Mouse (Mus musculus): ENCODE data around the gene Lpp. TPM values are rescaled to one million over a fixed set of nuclear protein-coding genes. Genes with fewer than 3 reads are reported as not detected.
A peak's percentile ranks its signal among the peaks of the same experiment; 100 is the strongest.

Gene Lpp
- total and polyA plus RNA-seq, 3 experiments = 0.64 to 1.2 (median 0.68) TPM

DNA sequence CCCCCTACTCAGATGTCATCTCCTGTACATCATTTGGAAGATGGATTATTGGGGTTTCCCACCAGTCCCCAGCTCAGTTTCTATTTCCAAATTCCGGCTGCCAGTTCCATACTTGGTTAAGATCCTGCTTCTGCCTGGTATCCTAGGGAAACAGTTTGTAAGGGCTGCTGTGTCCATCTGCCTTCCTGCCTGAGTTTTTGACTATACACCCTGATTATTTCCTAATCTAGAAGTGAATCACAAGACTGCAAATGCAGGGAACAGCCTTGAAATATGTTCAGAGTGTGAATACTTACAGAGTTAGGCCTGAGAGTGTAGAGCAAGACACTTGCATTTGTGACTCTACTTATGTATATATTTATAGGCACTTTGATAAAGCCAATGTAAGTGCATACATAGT is 429.6 kb downstream of the Lpp start:
- Histone ChIP-seq H3K9me3 (replicated peaks; ENCODE audit: low read length) (peaks cover 4% of the 10 kb centered on the region), H3K79me2 (replicated peaks; ENCODE audit: control insufficient read depth, extremely low read depth, insufficient read depth, poor library complexity, severe bottlenecking) (no peaks in the 10 kb centered on the region), H3K27me3 (replicated peaks) (no peaks in the 10 kb centered on the region), H3K4me2 (ENCODE audit: insufficient read depth, low read depth, poor library complexity, severe bottlenecking) (no peak overlapping the region), H3K4me3 (replicated peaks in 1 of 3; ENCODE audit: low read depth in 2 of 3, low read length in 2 of 3, poor library complexity in 1 of 3) (no peak overlapping the region), H3K9ac (ENCODE audit: insufficient read depth, low read depth) (no peak overlapping the region), H3K4me1 (ENCODE audit: control insufficient read depth in 1 of 2, insufficient read depth in 2 of 2) (peaks cover 10 to 36% of the 10 kb centered on the region in 2 experiments), H3K36me3 (replicated peaks in 1 of 2; ENCODE audit: control insufficient read depth in 1 of 2, insufficient read depth in 1 of 2, low read length in 1 of 2) (no peaks in the 10 kb centered on the region), H3K27ac (ENCODE audit: insufficient read depth, low read depth) (no peak overlapping the region)
- DNase-seq (ENCODE audit: extremely low read depth) = no peak
- dilution Hi-C loops (cut with MboI; ENCODE audit: extremely low pct_ligation_motif_present, extremely low pct_unique_long_range_greater_than_20kb, low sequenced_read_pairs) = no loop called here
- in situ Hi-C loops (cut with MboI; ENCODE audit: low pct_ligation_motif_present, low pct_unique_long_range_greater_than_20kb, low sequenced_read_pairs) = no loop called here
- no peak for TF ChIP-seq ZMIZ1 (IDR thresholded peaks at IDR 0.05; ENCODE audit: low read depth, low read length)
- TF ChIP-seq E2F4 (IDR thresholded peaks at IDR 0.05; ENCODE audit: insufficient replicate concordance, low read depth, low read length) = no peak
- TF ChIP-seq MAFK (IDR thresholded peaks at IDR 0.05; ENCODE audit: insufficient replicate concordance, low read length) = no peak
- TF ChIP-seq MEF2A (IDR thresholded peaks at IDR 0.05; ENCODE audit: borderline replicate concordance, low read depth, low read length) = no peak
- no peak for TF ChIP-seq PAX5 (IDR thresholded peaks at IDR 0.05; ENCODE audit: low read length)
- no peak for TF ChIP-seq JUND (conservative IDR thresholded peaks at IDR 0.05; ENCODE audit: low read depth, low read length)
- TF ChIP-seq HCFC1 (IDR thresholded peaks at IDR 0.05; ENCODE audit: low read depth, low read length) = no peak
- no peak for TF ChIP-seq GABPA (IDR thresholded peaks at IDR 0.05; ENCODE audit: insufficient replicate concordance, low read depth, low read length)

DNA sequence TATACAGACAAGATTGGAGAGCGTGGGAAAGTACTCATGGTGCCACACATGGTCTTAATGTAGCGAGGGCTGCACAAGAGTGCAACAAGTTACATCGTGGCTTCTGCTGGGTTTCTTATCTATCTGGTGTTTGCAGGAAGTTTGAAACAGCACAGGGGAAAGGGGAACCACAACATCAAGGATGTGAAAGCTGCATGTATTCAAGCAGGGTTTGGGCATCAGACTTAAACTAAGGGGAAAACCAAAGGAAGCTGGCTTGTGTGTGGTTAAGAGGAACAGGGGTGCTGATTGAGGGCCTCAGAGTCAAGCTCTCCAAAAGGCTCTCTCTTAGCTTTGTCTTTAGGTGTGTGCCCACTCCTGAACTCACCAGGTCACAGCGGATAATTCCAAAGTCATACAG is 433.1 kb downstream of the Lpp start:
- Histone ChIP-seq H3K36me3 (replicated peaks in 1 of 2; ENCODE audit: control insufficient read depth in 1 of 2, insufficient read depth in 1 of 2, low read length in 1 of 2) (no peaks in the 10 kb centered on the region), H3K27ac (ENCODE audit: insufficient read depth, low read depth) (no peak overlapping the region), H3K9me3 (replicated peaks; ENCODE audit: low read length) (peaks cover 4% of the 10 kb centered on the region), H3K9ac (ENCODE audit: insufficient read depth, low read depth) (no peak overlapping the region), H3K4me3 (replicated peaks in 1 of 3; ENCODE audit: low read depth in 2 of 3, low read length in 2 of 3, poor library complexity in 1 of 3) (no peak overlapping the region), H3K4me1 (ENCODE audit: control insufficient read depth in 1 of 2, insufficient read depth in 2 of 2) (peaks cover 17 to 63% of the 10 kb centered on the region in 2 experiments), H3K27me3 (replicated peaks) (no peaks in the 10 kb centered on the region), H3K79me2 (replicated peaks; ENCODE audit: control insufficient read depth, extremely low read depth, insufficient read depth, poor library complexity, severe bottlenecking) (no peaks in the 10 kb centered on the region), H3K4me2 (ENCODE audit: insufficient read depth, low read depth, poor library complexity, severe bottlenecking) (peak overlapping the region; percentile 53)
- in situ Hi-C loops (cut with MboI; ENCODE audit: low pct_ligation_motif_present, low pct_unique_long_range_greater_than_20kb, low sequenced_read_pairs) = no loop called here
- TF ChIP-seq CHD1 (IDR thresholded peaks at IDR 0.05; ENCODE audit: low read depth, low read length) = no peak
- TF ChIP-seq GABPA (IDR thresholded peaks at IDR 0.05; ENCODE audit: insufficient replicate concordance, low read depth, low read length) = no peak
- TF ChIP-seq EP300 (IDR thresholded peaks at IDR 0.05; ENCODE audit: low read length) = 0 out of 2 replicates have a peak, but pooled peaks have one; percentile 21
- TF ChIP-seq KAT2A (IDR thresholded peaks at IDR 0.05; ENCODE audit: insufficient replicate concordance, low read length) = no peak
- TF ChIP-seq SMC3 (IDR thresholded peaks at IDR 0.05; ENCODE audit: low read depth, low read length) = no peak
- TF ChIP-seq JUN (IDR thresholded peaks at IDR 0.05; ENCODE audit: insufficient read depth, low read depth, low read length) = no peak
- peak; percentile 38 for TF ChIP-seq IRF4 (IDR thresholded peaks at IDR 0.05; ENCODE audit: low read depth, low read length)
- no peak for TF ChIP-seq E2F4 (IDR thresholded peaks at IDR 0.05; ENCODE audit: insufficient replicate concordance, low read depth, low read length)
- no peak for TF ChIP-seq ZKSCAN1 (IDR thresholded peaks at IDR 0.05; ENCODE audit: borderline replicate concordance, low read depth, low read length)
- TF ChIP-seq MAFK (IDR thresholded peaks at IDR 0.05; ENCODE audit: insufficient replicate concordance, low read length) = no peak
- no peak for TF ChIP-seq NRF1 (IDR thresholded peaks at IDR 0.05; ENCODE audit: low read depth, low read length)
- TF ChIP-seq MAX (IDR thresholded peaks at IDR 0.05; ENCODE audit: low read length) = no peak
- TF ChIP-seq ETS1 (conservative IDR thresholded peaks at IDR 0.05; ENCODE audit: low read depth, low read length) = peak; percentile 29; the same call in 1 of the 2 replicates
- TF ChIP-seq CHD2 (IDR thresholded peaks at IDR 0.05; ENCODE audit: low read length) = no peak
- peak; percentile 15; the same call in 1 of the 2 replicates for TF ChIP-seq MEF2A (IDR thresholded peaks at IDR 0.05; ENCODE audit: borderline replicate concordance, low read depth, low read length)
- TF ChIP-seq SIN3A (IDR thresholded peaks at IDR 0.05; ENCODE audit: low read length) = no peak
- TF ChIP-seq TCF12 (IDR thresholded peaks at IDR 0.05; ENCODE audit: low read depth, low read length) = no peak
- no peak for TF ChIP-seq NELFE (IDR thresholded peaks at IDR 0.05; ENCODE audit: low read depth, low read length)
- no peak for TF ChIP-seq JUND (conservative IDR thresholded peaks at IDR 0.05; ENCODE audit: low read depth, low read length)
- no peak for TF ChIP-seq PAX5 (IDR thresholded peaks at IDR 0.05; ENCODE audit: low read length)
- no peak for TF ChIP-seq USF2 (conservative IDR thresholded peaks at IDR 0.05; ENCODE audit: low read depth, low read length)
- dilution Hi-C loops (cut with MboI; ENCODE audit: extremely low pct_ligation_motif_present, extremely low pct_unique_long_range_greater_than_20kb, low sequenced_read_pairs) = no loop called here
- DNase-seq (ENCODE audit: extremely low read depth) = peak; percentile 64

All from CH12.LX (cell line).